Mouse (Mus musculus): ENCODE data around the gene Supt3.
A peak's percentile ranks its signal among the peaks of the same experiment; 100 is the strongest.

The Supt3 gene

GRCm38 (mm10) chr17:44776738-44777270, at the start of gene Supt3:
Gene Supt3, plus strand, starts transcription at chr17:44777152.
- DNase-seq (ENCODE audit: low read depth, low spot score) = peak; percentile 83

GRCm38 (mm10) chr17:44727675-44728074, 49.3 kb upstream of the Supt3 start:
- DNase-seq (ENCODE audit: low read depth, low spot score) = no peak

GRCm38 (mm10) chr17:44728464-44728863, 48.5 kb upstream of the Supt3 start:
- no peak for DNase-seq (ENCODE audit: low read depth, low spot score)

GRCm38 (mm10) chr17:44733544-44734310, 43.2 kb upstream of the Supt3 start:
- DNase-seq (ENCODE audit: low read depth, low spot score) = no peak

GRCm38 (mm10) chr17:44734501-44735222, 42.3 kb upstream of the Supt3 start:
- DNase-seq (ENCODE audit: low read depth, low spot score) = no peak

- DNase-seq (ENCODE audit: low read depth, low spot score) = no peak
Observed at GRCm38 (mm10) chr17:44735223-44735990, 41.5 kb upstream of the Supt3 start.

- no peak for DNase-seq (ENCODE audit: low read depth, low spot score)
Observed at GRCm38 (mm10) chr17:44735991-44736561, 40.9 kb upstream of the Supt3 start.

- no peak for DNase-seq (ENCODE audit: low read depth, low spot score)
Observed at GRCm38 (mm10) chr17:44737275-44738120, 39.5 kb upstream of the Supt3 start.

GRCm38 (mm10) chr17:44738121-44738637, 38.8 kb upstream of the Supt3 start:
- no peak for DNase-seq (ENCODE audit: low read depth, low spot score)

GRCm38 (mm10) chr17:44742246-44742645, 34.7 kb upstream of the Supt3 start:
- no peak for DNase-seq (ENCODE audit: low read depth, low spot score)

GRCm38 (mm10) chr17:44743780-44744179, 33.2 kb upstream of the Supt3 start:
- DNase-seq (ENCODE audit: low read depth, low spot score) = no peak

- DNase-seq (ENCODE audit: low read depth, low spot score) = no peak
Observed at GRCm38 (mm10) chr17:44745378-44745777, 31.6 kb upstream of the Supt3 start.

- DNase-seq (ENCODE audit: low read depth, low spot score) = no peak
Observed at GRCm38 (mm10) chr17:44766318-44766717, 10.6 kb upstream of the Supt3 start.

GRCm38 (mm10) chr17:44766975-44767374, 10.0 kb upstream of the Supt3 start:
- no peak for DNase-seq (ENCODE audit: low read depth, low spot score)

GRCm38 (mm10) chr17:44767375-44767774, 9.6 kb upstream of the Supt3 start:
- no peak for DNase-seq (ENCODE audit: low read depth, low spot score)

- no peak for DNase-seq (ENCODE audit: low read depth, low spot score)
Observed at GRCm38 (mm10) chr17:44768522-44768921, 8.4 kb upstream of the Supt3 start.

- no peak for DNase-seq (ENCODE audit: low read depth, low spot score)
Observed at GRCm38 (mm10) chr17:44770871-44771270, 6.1 kb upstream of the Supt3 start.

GRCm38 (mm10) chr17:44772576-44772975, 4.4 kb upstream of the Supt3 start:
- no peak for DNase-seq (ENCODE audit: low read depth, low spot score)

GRCm38 (mm10) chr17:44777337-44777804, 419 bp downstream of the Supt3 start:
- DNase-seq (ENCODE audit: low read depth, low spot score) = peak; percentile 50

- DNase-seq (ENCODE audit: low read depth, low spot score) = no peak
Observed at GRCm38 (mm10) chr17:44778141-44778540, 1.2 kb downstream of the Supt3 start.
